Mouse (Mus musculus): Measurements from ENCODE around the gene Mzf1.
A peak's percentile ranks its signal among the peaks of the same experiment; 100 is the strongest.

Mzf1 gene

GRCm38 (mm10) chr7:13034148-13034977 lies 20.2 kb downstream of the Mzf1 start, which contains the start of gene Chmp2a:
Gene Chmp2a (minus strand): TSS chr7:13034807.
- DNase-seq (ENCODE audit: low read depth in 1 of 2, low spot score in 2 of 2) = peak; percentile 78 to 85

- no peak for DNase-seq (ENCODE audit: low read depth in 1 of 2, low spot score in 2 of 2)
Observed at GRCm38 (mm10) chr7:13033451-13034147, 21.0 kb downstream of the Mzf1 start.

- no peak for DNase-seq (ENCODE audit: low read depth in 1 of 2, low spot score in 2 of 2)
Observed at GRCm38 (mm10) chr7:13032541-13032940, 22.0 kb downstream of the Mzf1 start.

GRCm38 (mm10) chr7:13031983-13032382 lies 22.6 kb downstream of the Mzf1 start:
- no peak for DNase-seq (ENCODE audit: low read depth in 1 of 2, low spot score in 2 of 2)

GRCm38 (mm10) chr7:13031069-13031468 lies 23.5 kb downstream of the Mzf1 start:
- no peak for DNase-seq (ENCODE audit: low read depth in 1 of 2, low spot score in 2 of 2)

GRCm38 (mm10) chr7:13028986-13029385 lies 25.6 kb downstream of the Mzf1 start:
- DNase-seq (ENCODE audit: low read depth in 1 of 2, low spot score in 2 of 2) = no peak

GRCm38 (mm10) chr7:13025511-13026112 lies 29.0 kb downstream of the Mzf1 start:
- no peak for DNase-seq (ENCODE audit: low read depth in 1 of 2, low spot score in 2 of 2)

- no peak for DNase-seq (ENCODE audit: low read depth in 1 of 2, low spot score in 2 of 2)
Observed at GRCm38 (mm10) chr7:13024805-13025204, 29.8 kb downstream of the Mzf1 start.

GRCm38 (mm10) chr7:13023928-13024731 lies 30.4 kb downstream of the Mzf1 start:
- peak; percentile 87 to 95 for DNase-seq (ENCODE audit: low read depth in 1 of 2, low spot score in 2 of 2)

- DNase-seq (ENCODE audit: low read depth in 1 of 2, low spot score in 2 of 2) = peak in 1 of 2 experiments; percentile 50
Observed at GRCm38 (mm10) chr7:13022773-13023535, 31.6 kb downstream of the Mzf1 start.

GRCm38 (mm10) chr7:13015217-13015616 lies 39.3 kb downstream of the Mzf1 start:
- DNase-seq (ENCODE audit: low read depth in 1 of 2, low spot score in 2 of 2) = no peak

GRCm38 (mm10) chr7:13014275-13014839 lies 40.2 kb downstream of the Mzf1 start:
- DNase-seq (ENCODE audit: low read depth in 1 of 2, low spot score in 2 of 2) = no peak

GRCm38 (mm10) chr7:13013671-13014070 lies 40.9 kb downstream of the Mzf1 start:
- DNase-seq (ENCODE audit: low read depth in 1 of 2, low spot score in 2 of 2) = no peak

GRCm38 (mm10) chr7:13010005-13010908 lies 44.3 kb downstream of the Mzf1 start, which contains the start of gene Zbtb45:
Gene Zbtb45 (minus strand): TSS chr7:13010034.
- DNase-seq (ENCODE audit: low read depth in 1 of 2, low spot score in 2 of 2) = no peak

GRCm38 (mm10) chr7:13009143-13010004 lies 45.2 kb downstream of the Mzf1 start:
- peak; percentile 84 to 90 for DNase-seq (ENCODE audit: low read depth in 1 of 2, low spot score in 2 of 2)

- no peak for DNase-seq (ENCODE audit: low read depth in 1 of 2, low spot score in 2 of 2)
Observed at GRCm38 (mm10) chr7:13007341-13008092, 47.0 kb downstream of the Mzf1 start.

- DNase-seq (ENCODE audit: low read depth in 1 of 2, low spot score in 2 of 2) = no peak
Observed at GRCm38 (mm10) chr7:13006531-13006930, 48.0 kb downstream of the Mzf1 start.

Data from monocyte, adult 2 months (primary cell).